Comparison of ENCODE assay signal across 23 mouse cellular contexts in the genomic region with DNA sequence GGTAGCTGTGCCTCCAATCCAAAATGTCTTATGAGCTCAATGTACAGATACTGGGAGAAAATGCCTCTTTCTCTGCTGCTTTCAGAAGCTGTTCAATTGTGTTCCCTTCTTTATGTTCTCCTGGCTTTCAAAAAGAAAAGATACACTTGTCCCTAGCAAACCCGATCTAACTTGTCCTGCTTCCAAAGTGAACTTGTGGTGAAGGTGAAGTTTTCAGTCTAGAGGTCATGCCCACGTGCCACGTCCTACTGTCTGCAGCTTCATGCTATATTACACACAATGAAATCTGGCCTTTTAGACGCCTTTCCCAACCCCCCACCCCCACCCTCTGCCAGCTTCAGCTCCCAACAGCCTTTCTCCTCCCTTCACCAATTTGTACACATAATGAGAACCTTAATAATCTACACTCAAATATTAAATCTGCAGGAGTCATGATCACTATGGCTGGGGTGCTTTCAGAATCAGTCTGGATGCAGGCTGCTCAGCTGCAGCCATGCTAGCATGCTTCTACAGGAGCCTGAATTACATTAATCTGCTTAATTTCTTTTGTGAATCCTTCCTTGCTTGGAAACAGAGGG. TPM values are rescaled to one million over a fixed set of nuclear protein-coding genes. Genes with fewer than 3 reads are reported as not detected.
DNase-seq lines count a peak whose midpoint lies in the region; ATAC-seq and TF ChIP-seq lines count a peak whose summit lies in the region.
"Had no signal": no experiment of that assay in that cellular context is flagged by ENCODE, and none has a peak within 500 bp of the region (broad histone marks: within the 10 kb centered on the region; RNA-seq: fewer than 3 reads in every experiment).

No protein-coding gene starts in this region.

- WGBS in hindbrain, embryonic 13.5 days = 34% methylated on average over 4 of the region's 4 CpGs
- 22% methylated on average over 4 of the region's 4 CpGs for WGBS in midbrain, embryonic 14.5 days
- 19% methylated on average over 4 of the region's 4 CpGs for WGBS in cerebellum, adult 2 months

- no peak for DNase-seq in layer of hippocampus, adult 2 months (ENCODE audit: low spot score in 2 of 2)
- no peak for DNase-seq in layer of hippocampus, postnatal 25 days (ENCODE audit: extremely low spot score in 1 of 2, low spot score in 1 of 2)
- DNase-seq in midbrain, embryonic 14.5 days = peak; percentile 54
- no peak for DNase-seq in gastrocnemius, postnatal 10 days
- DNase-seq in spleen, adult 12 weeks (ENCODE audit: low spot score) = no peak
- no peak for DNase-seq in cerebellum, adult 2 months
- no peak for DNase-seq in cerebellum, adult 18-20 months
- DNase-seq: adrenal gland, postnatal 25 days; cerebellum, postnatal 25 days; gastrocnemius, postnatal 14 days; kidney, adult 2 months; kidney, postnatal 4 days; layer of hippocampus, postnatal 36 days; thymus, adult 2 months had no signal

- 0 out of 2 replicates have a peak, but pooled peaks cover 2% of the 10 kb centered on the region for H3K4me1 ChIP-seq in hindbrain, embryonic 13.5 days (replicated peaks)
- no peaks in the 10 kb centered on the region for H3K4me1 ChIP-seq in midbrain, embryonic 14.5 days (ENCODE audit: control insufficient read depth, insufficient read depth, low read length)
- H3K4me1 ChIP-seq in cerebellum, adult 2 months (ENCODE audit: control insufficient read depth, insufficient read depth, low read length) = no peaks in the 10 kb centered on the region
- H3K4me1 ChIP-seq: embryonic facial prominence, embryonic 13.5 days had no signal

- H3K4me2 ChIP-seq in hindbrain, embryonic 13.5 days = peak overlapping the region; percentile 57
- H3K4me2 ChIP-seq in midbrain, embryonic 14.5 days (ENCODE audit: low read length) = peak overlapping the region; percentile 54
- H3K4me2 ChIP-seq: embryonic facial prominence, embryonic 13.5 days; heart, embryonic 13.5 days had no signal

- H3K9ac ChIP-seq in hindbrain, embryonic 13.5 days = no peak overlapping the region
- H3K9ac ChIP-seq in midbrain, embryonic 14.5 days (replicated peaks; ENCODE audit: low read length) = peak overlapping the region; percentile 43; the same call in 1 of the 2 replicates
- H3K9ac ChIP-seq: embryonic facial prominence, embryonic 13.5 days; heart, embryonic 13.5 days had no signal

- no peak for ATAC-seq in hindbrain, embryonic 13.5 days (ENCODE audit: low FRiP score)
- ATAC-seq in midbrain, embryonic 14.5 days (ENCODE audit: low FRiP score, low TSS enrichment) = no peak

- H3K9me3 ChIP-seq in hindbrain, embryonic 13.5 days = no peaks in the 10 kb centered on the region
- H3K9me3 ChIP-seq in midbrain, embryonic 14.5 days (ENCODE audit: control insufficient read depth, low read length) = no peaks in the 10 kb centered on the region
- H3K9me3 ChIP-seq: embryonic facial prominence, embryonic 13.5 days; heart, embryonic 13.5 days had no signal

- peak overlapping the region; percentile 32; the same call in 1 of the 2 replicates for H3K27ac ChIP-seq in layer of hippocampus, adult 2 months
- H3K27ac ChIP-seq in hindbrain, embryonic 13.5 days = peak overlapping the region; percentile 79
- H3K27ac ChIP-seq in midbrain, embryonic 14.5 days (replicated peaks; ENCODE audit: low read depth, low read length) = peak overlapping the region; percentile 75
- H3K27ac ChIP-seq in cerebellum, adult 2 months (ENCODE audit: insufficient read depth, low read length) = no peak overlapping the region
- H3K27ac ChIP-seq: embryonic facial prominence, embryonic 13.5 days; heart, embryonic 13.5 days had no signal

- TF ChIP-seq POLR2A in cerebellum, adult 2 months (IDR thresholded peaks at IDR 0.05; ENCODE audit: borderline replicate concordance, insufficient read depth, low read length) = no peak

- no peak overlapping the region for H3K4me3 ChIP-seq in layer of hippocampus, adult 2 months
- 0 out of 2 replicates have a peak overlapping the region, but pooled peaks have one; percentile 29 for H3K4me3 ChIP-seq in hindbrain, embryonic 13.5 days
- H3K4me3 ChIP-seq in midbrain, embryonic 14.5 days (replicated peaks; ENCODE audit: low read depth, low read length) = peak overlapping the region; percentile 56
- no peak overlapping the region for H3K4me3 ChIP-seq in cerebellum, adult 2 months (replicated peaks; ENCODE audit: insufficient read depth, low read depth, low read length)
- H3K4me3 ChIP-seq: embryonic facial prominence, embryonic 13.5 days; heart, embryonic 13.5 days had no signal

- no peaks in the 10 kb centered on the region for H3K27me3 ChIP-seq in hindbrain, embryonic 13.5 days
- H3K27me3 ChIP-seq in midbrain, embryonic 14.5 days (ENCODE audit: control insufficient read depth, insufficient read depth, low read length) = no peaks in the 10 kb centered on the region
- no peaks in the 10 kb centered on the region for H3K27me3 ChIP-seq in cerebellum, adult 2 months (ENCODE audit: control insufficient read depth, insufficient read depth, low read length)

- TF ChIP-seq CTCF in layer of hippocampus, adult 2 months (conservative IDR thresholded peaks at IDR 0.05) = no peak
- TF ChIP-seq CTCF in cerebellum, adult 2 months (IDR thresholded peaks at IDR 0.05; ENCODE audit: borderline replicate concordance, insufficient read depth, low read depth, low read length) = no peak

- H3K36me3 ChIP-seq in hindbrain, embryonic 13.5 days = no peaks in the 10 kb centered on the region
- H3K36me3 ChIP-seq in midbrain, embryonic 14.5 days (ENCODE audit: control insufficient read depth, insufficient read depth, low read length) = no peaks in the 10 kb centered on the region
- H3K36me3 ChIP-seq: embryonic facial prominence, embryonic 13.5 days; heart, embryonic 13.5 days had no signal

RNA-seq across cellular contexts. Expression of gene Pou3f4, which starts 4.0 kb away (rescaled TPM):
- 1 to 10 TPM; 5.1 to 5.4 TPM for total RNA-seq in layer of hippocampus, adult 2 months (2021)
- 1 to 10 TPM; 4.8 to 5.5 TPM for total RNA-seq in layer of hippocampus, postnatal 25 days (2021)
- polyA plus RNA-seq in hindbrain, embryonic 13.5 days (2015; fragmentation: Nextera tagmentation; extraction: Ambion mirVana) = 17.3 and 18.8 TPM in 2 replicates
- polyA plus RNA-seq in midbrain, embryonic 14.5 days (2014; fragmentation: Nextera tagmentation; extraction: Ambion mirVana) = 36.5 and 47.2 TPM in 2 replicates
- under 1 TPM in 1 of 2 experiments, not detected in 1; 0.11 TPM for total RNA-seq in gastrocnemius, postnatal 10 days (2021)
- polyA plus RNA-seq in cerebellum, adult 2 months (2012; rRNA removed) = 4.1 and 4.2 TPM in 2 replicates
- total RNA-seq: adrenal gland, postnatal 25 days; gastrocnemius, postnatal 14 days; hematopoietic stem cell, adult 5-6 weeks; liver, adult 2 months; megakaryocyte, adult 5-6 weeks; neutrophil, adult 5-6 weeks had no signal
- polyA plus RNA-seq: kidney, adult 2 months; liver, adult 2 months; lung, embryonic 16.5 days; small intestine, adult 2 months; thymus, adult 2 months had no signal

Comparison
In these comparisons a context has a peak if more than half of its experiments do, and no peak if none do; other contexts are left out.
1. H3K4me3 ChIP-seq: peak in hindbrain, embryonic 13.5 days (single experiment) and midbrain, embryonic 14.5 days (single experiment); none in layer of hippocampus, adult 2 months (single experiment) and cerebellum, adult 2 months (single experiment).
2. RNA of gene Pou3f4, which starts 4.0 kb away (total RNA-seq): 4.8 to 5.5 TPM in layer of hippocampus, postnatal 25 days and 5.1 to 5.4 TPM in layer of hippocampus, adult 2 months; 0.11 TPM in gastrocnemius, postnatal 10 days; every median in the first group is over 4 times any median in the second.